Mouse (Mus musculus) lung, postnatal 10 days (tissue): ENCODE measurements around the gene Bok.
A peak's percentile ranks its signal among the peaks of the same experiment; 100 is the strongest.

Experiments used
- DNase-seq: peaks from one replicate; pipeline ENCODE4 v3.0.0; 2021

Gene Bok

DNA sequence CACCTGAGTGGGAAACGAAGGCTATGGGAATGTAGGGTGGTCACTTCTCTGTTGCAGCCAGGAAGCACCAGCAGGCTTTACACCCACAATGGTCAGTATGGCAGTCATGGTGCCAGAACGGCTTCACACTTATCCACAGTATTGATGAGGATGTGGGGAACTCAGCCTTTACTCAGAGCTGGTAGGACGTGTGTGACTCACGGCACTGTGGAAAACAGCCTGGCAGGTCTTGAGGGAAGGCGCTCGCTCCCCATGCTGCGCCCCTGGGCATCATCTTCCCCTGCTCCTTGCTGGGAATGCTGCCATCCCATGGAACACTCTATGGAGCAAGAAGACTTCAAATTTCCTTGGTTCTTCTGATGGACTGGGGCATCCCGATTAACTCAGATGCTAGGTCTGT lies 5.6 kb downstream of the Bok start:
- no peak for DNase-seq

DNA sequence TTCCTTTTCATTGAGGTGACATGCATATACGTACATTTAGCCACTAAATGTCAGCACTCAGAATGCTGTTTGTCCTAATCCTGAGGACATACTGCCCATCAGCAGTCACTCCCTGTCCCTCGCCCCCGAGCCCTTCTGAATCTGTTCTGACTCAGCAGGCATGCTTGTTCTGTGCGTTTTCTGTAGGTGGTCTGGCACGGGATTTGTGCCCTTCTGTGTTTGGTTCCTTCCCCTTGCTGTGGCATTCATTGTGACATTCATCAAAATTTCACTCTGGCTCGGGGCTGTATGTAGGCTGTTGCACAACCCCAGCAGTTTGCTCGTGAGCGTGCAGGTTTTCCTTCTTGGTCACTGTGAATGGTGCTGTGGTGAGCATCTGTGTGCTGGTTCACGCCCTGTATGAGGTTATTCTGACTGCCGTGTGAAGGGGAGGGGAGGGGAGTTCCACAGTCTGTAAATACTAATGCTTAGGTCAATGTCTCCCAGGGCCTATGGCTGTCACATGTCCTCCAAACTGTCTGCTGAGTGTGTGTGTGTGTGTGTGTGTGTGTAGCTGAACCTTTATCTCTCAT lies 6.4 kb downstream of the Bok start:
- no peak for DNase-seq

GRCm38 (mm10) chr1:93692773-93693172 lies 7.3 kb downstream of the Bok start:
- DNase-seq, result no peak

- DNase-seq, result no peak
These were observed 8.0 kb downstream of the Bok start for GRCm38 (mm10) chr1:93693502-93693901.

DNA sequence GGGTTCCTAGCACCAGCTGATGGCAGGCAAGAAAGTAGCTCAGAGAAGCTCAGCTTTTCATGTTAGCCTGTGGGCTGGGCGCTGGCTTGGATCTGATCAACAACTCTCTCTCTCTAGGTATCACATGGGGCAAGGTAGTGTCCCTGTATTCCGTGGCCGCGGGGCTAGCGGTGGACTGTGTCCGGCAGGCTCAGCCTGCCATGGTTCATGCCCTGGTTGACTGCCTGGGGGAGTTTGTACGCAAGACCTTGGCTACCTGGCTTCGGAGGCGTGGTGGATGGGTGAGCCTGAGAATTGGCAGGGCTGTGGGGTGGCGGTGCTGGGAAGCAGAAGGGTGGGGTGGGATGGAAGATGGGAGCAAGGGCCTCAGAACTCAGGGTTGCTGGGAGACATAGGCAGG lies 8.5 kb downstream of the Bok start:
- DNase-seq, result no peak

- DNase-seq, result peak; percentile 88
These were observed 9.5 kb downstream of the Bok start for GRCm38 (mm10) chr1:93694966-93695365.

DNA sequence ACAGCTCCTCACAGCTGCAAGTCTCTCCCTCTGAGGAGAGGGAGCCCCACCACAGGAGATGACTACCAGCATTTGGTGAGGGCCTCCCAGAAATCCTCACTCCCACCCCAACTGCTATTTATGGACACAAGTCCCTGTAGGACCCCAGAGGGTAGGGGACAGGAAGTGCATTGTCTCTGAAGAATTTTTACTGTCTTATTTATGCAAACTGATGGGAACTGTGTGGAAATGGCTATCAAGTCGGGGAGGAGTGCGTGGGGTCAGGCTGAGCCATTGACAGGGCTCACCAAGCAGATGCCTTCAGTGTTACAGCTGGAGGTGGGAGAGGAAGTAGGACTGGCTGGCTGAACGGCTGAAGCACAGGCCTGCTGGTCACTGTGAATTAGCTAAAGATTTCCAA lies 11.9 kb downstream of the Bok start:
- DNase-seq, result peak; percentile 21

GRCm38 (mm10) chr1:93699159-93699558 lies 13.7 kb downstream of the Bok start:
- DNase-seq, result no peak

GRCm38 (mm10) chr1:93702106-93702505 lies 16.6 kb downstream of the Bok start:
- DNase-seq, result no peak

GRCm38 (mm10) chr1:93703472-93704048 lies 18.1 kb downstream of the Bok start:
- no peak for DNase-seq

DNA sequence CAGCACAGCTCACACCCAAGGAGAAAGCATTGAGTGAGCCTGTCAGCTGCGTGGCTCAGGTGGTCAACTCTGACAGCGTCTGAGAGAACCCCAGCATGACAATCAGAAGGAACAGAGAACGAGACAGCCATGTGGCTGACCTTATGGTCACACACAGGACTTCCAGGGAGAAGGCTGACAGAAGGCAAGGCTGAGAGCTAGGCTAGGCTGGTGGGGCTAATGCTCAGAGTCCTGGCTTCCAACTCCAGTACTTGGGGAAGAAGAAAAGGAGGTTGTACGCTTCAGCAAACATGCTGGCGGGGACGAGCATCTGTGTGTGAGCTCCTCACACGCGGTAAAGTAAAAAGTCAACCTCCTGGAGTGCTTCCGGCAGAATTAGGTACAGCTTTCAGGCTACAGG lies 18.9 kb downstream of the Bok start:
- DNase-seq, result no peak

DNA sequence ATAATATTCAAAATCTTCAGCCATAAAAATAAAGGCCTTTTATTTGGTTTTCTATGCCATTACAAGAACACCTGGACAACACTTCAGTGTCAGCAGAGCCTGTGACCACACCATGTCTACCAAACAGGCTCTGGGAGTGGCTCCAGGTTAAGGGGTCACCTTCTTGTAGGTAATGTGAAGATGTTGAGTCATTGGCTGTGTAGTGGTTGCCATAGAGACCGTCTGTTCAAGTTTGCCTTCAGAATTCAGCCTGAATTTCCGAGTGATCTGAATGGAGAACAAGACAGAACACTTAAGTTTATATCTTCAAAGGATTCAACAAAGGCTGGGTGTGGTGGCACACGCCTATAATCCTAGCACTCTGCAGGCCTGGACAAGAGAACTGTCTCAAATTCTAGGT lies 19.9 kb downstream of the Bok start:
- DNase-seq, result peak; percentile 23

DNA sequence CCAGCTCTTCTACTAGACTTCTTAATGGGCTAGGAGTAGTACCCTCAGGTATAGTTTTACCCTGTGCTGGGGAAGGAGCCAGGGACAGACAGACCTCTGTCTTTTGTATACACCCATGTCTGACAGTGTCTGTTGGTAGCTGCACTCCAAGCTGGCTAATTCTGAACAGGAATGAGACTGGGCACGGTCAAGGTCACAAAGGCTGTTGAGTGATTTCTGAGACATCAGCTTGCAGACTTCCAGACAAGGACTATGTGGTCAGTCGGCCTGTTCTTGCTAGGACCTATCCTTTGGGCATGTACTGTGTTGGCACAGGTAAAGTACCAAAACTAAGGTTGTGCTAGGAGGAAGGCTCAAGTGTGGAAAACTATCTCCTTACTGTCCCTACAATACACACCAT lies 30.7 kb downstream of the Bok start:
- DNase-seq, result no peak

DNA sequence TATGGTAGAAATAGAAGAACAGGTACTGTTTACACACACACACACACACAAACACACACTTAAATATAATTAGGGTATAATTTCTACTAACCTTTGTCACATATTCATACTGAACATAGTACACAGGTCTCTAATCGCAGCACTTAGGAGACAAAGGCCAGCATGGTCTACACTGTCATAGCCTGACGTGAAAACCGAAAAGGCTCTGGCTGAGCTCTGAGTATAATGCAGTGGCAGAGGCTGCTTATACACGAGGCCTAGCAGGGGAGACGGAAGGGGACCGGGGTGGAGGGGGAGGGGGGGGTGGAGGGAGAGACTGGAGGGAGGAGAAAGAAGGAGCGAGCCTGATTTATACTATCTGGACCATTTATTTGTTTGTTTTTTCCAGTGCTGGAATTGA lies 36.1 kb downstream of the Bok start:
- DNase-seq, result no peak

GRCm38 (mm10) chr1:93724623-93725022 lies 39.2 kb downstream of the Bok start:
- no peak for DNase-seq

DNA sequence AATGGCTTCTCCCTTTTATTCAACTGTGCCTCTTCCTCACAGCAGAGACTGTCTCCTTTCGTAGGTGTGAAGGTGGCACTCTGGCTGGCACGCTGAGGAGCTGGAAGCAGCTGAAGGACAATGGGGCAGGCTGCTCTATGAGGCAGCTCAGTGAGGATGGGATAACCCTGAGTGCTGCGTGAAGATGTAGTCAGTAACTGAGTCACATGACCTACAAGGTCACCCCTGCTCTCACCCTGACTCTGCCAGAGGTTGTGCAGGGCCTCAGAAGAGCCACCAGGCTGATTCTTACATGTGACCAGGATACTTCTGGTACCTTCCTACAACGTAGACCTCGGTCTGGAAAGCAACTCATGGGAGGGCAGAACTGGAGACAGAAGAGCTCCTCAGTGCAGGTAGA lies 40.2 kb downstream of the Bok start:
- DNase-seq, result no peak

DNA sequence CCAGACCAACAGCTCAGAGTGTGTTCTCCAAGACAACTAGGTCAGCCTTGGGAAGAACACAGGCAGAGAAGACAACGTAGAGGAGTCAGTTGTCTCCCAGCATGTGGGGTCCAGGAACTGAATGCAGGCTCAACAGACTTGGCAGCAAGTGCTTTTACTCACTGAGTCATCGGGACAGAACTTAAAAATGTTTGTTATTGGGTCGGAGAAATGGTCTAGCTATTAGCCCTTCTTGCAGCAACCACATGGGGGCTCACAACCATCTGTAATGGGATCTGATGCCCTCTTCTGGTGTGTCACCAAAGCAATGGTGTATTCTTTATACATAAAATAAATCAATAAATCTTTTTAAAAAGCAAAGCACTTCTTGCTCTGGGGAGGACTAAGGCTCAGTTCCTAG lies 40.7 kb downstream of the Bok start:
- DNase-seq, result peak; percentile 11

- DNase-seq, result peak; percentile 84
These were observed 41.5 kb downstream of the Bok start for GRCm38 (mm10) chr1:93726974-93727373.

GRCm38 (mm10) chr1:93731103-93731502 lies 45.6 kb downstream of the Bok start:
- DNase-seq, result no peak

DNA sequence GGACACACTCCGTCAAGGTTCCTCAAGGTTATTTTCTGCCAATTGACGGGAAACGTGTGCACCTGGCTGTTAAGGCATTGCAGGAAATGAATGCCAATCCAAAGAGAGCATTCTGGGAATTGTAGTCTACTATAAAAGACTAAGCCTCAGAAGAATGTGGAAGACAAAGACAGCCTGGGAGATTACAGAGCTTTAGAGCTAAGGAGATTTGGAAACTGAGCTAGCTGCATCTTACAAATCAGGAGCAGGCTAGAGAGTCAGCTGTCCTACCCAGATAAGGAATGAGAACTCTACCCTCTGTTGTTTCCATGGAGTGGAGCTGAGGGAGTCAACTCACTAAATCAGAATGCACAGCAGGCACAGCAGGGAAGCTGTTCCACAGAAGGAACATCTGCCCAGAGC lies 46.4 kb downstream of the Bok start:
- DNase-seq, result no peak

DNA sequence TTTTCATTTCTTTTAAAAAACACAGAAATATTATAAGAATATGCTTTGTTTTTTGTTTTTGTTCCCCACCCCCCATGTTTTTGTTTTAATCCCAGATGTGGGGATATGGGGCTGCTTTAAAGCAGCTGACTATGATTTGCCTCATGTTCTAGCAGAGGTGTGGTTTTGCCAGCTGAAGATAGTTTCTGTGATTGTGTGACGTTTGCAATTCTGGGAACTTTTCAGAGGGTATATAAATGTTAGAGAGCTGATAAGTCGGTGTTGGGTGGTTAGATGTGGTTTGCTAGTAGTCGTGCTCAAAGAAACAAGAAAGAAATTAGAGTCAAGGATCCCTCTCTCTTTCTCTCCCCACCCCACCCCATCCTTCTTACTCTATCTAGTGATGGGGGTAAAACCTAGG lies 50.4 kb downstream of the Bok start:
- DNase-seq, result no peak

DNA sequence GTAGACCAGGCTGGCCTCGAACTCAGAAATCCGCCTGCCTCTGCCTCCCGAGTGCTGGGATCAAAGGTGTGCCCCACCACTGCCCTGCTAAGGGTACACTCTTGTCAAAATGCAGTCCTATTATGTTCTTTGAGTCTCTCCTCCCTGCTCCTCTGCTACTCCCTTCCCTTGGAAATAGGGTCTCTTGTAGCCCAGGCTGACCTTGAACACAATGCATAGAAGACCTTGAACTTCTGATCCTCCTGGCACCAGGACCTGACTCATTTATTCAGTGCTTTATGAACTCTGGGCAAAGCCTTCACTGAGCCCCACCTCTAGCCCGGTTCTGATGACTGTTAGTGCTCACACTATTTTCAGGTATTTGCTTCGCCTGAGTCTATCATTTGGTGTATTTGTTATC lies 52.3 kb downstream of the Bok start:
- DNase-seq, result no peak

DNA sequence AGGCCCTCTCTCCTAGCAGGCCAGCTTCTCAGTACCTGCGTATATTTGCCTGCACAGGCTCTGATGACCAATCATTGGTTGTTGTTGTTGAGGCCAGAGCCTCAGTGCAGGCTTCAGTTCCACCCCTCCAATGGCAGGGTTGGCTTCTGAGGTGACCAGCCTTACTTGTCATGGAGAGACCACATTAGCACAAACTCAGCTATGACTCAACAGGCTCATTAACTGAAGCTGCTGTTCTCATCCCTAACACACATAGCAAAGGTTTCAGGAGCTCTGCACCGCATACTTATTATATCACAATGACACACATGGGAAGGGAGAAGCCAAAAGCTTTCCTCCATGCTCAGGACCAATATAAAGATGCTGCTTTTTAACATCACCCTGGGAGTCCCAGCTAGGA lies 55.2 kb downstream of the Bok start:
- no peak for DNase-seq

DNA sequence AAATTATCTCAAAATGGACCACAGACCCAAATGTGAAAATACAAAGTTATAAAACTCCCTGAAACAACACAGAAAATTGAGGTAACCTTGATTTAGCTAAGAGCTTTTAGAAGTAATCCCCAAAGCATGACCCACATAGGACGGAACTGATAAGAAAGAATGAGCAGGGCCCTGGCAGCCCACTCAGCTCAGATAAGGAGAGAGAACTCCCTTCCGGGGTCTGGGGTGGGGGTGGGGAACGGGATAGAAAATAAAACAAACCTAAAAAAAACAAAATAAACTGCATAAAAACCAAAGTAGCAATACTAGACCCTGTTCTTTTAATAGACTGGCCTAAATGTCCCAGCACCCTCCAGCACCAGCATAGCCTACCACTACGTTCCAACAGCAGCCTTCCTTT lies 56.5 kb downstream of the Bok start:
- no peak for DNase-seq

DNA sequence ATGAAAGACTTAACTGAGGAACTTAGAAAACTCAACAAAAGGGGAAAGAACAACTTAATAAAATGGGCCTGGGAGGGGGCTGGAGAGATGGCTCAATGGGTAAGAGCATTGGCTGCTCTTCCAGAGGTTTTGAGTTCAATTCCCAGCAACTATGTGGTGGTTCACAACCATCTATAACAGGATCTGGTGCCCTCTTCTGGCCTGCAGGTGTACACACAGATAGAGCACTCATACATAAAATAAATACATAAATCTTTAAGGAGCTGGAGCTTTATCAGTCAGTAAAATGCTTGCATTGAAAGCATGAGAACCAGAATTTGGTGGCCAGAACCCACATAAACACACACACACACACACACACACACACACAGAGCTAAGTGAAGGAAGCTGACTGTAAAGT lies 57.5 kb downstream of the Bok start:
- DNase-seq, result no peak
